Mouse (Mus musculus) E14TG2a.4 (cell line): ENCODE results near the gene Sectm1a.

Experiments
- CTCF ChIP-seq: conservative IDR thresholded peaks from 2 replicates; pipeline ENCODE4 v1.5.1; 2014; ENCODE audit warnings: low read length
- POU5F1 ChIP-seq: IDR thresholded peaks from 2 replicates; pipeline ENCODE4 v1.6.1; 2014; ENCODE audit warnings: low read length, borderline replicate concordance

DNA sequence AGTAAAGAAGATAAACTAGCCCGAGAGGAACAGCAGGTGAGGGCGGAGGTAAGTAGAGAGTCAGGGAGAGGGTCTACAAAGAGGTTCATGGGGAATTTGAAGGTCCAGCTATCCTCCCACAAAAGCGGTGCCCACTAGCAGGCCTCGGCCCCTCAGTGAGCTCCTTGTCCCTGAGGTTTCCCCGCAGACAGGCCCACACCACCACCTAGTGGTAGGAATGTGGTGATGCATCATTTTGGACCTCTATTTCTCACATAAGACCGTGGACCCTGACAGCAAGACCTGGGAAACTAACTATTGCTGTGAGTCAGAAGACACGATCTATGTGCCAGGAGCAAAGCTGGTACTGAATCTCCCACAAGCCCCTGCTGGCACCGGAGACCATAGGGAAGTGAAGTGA lies 27.5 kb downstream of the Sectm1a start:
- peak; percentile 72 for TF ChIP-seq CTCF
- no peak for TF ChIP-seq POU5F1
